Mouse (Mus musculus) cerebellum, adult 2 months (tissue): ENCODE measurements at regions not wholly inside any gene's neighbourhood (a gene's known extent, or its start where the extent isn't known, plus 50 kb on each side); places are given as distances from the start of the nearest gene placed in this dataset.

ENCODE experiments used
- DNase-seq, 2 experiments: peaks; one replicate each; pipeline ENCODE4 v3.0.0; 2021
- H3K27ac ChIP-seq: fragments of 200-500 bp; 2 replicates; pipeline ENCODE4 v1.5.1; 2012; ENCODE audit warnings: low read length, control low read depth, inconsistent platforms; ENCODE audit not compliant: insufficient read depth
- H3K27me3 ChIP-seq: fragments of 200-500 bp; 2 replicates; pipeline ENCODE4 v1.6.1; 2012; ENCODE audit warnings: inconsistent platforms, mild to moderate bottlenecking, low read length, moderate library complexity; ENCODE audit not compliant: control insufficient read depth, insufficient read depth
- H3K4me1 ChIP-seq: fragments of 200-500 bp; 2 replicates; pipeline ENCODE4 v1.6.1; 2011; ENCODE audit warnings: low read length; ENCODE audit not compliant: control insufficient read depth, insufficient read depth
- H3K4me3 ChIP-seq: fragments of 200-500 bp; replicated peaks from 2 replicates; pipeline ENCODE3; 2011; ENCODE audit warnings: mild to moderate bottlenecking, low read depth, low read length, control low read depth; ENCODE audit not compliant: insufficient read depth
- CTCF ChIP-seq: fragments of 200-500 bp; IDR thresholded peaks from 2 replicates; pipeline ENCODE4 v1.5.1; 2011; ENCODE audit warnings: low read depth, mild to moderate bottlenecking, control low read depth, low read length, moderate library complexity, borderline replicate concordance; ENCODE audit not compliant: insufficient read depth
- POLR2A ChIP-seq: fragments of 200-500 bp; IDR thresholded peaks from 2 replicates; pipeline ENCODE4 v1.6.1; 2011; ENCODE audit warnings: low read length, control low read depth, borderline replicate concordance; ENCODE audit not compliant: insufficient read depth
- WGBS: fragments of 180-500 bp; shearing (Covaris S2); methylation state at CpG from one replicate; pipeline ENCODE4 v1.1.7; 2018; 5-methylcytosine and 5-hydroxymethylcytosine counted together

GRCm38 (mm10) chr2:9639262-9639661 is 241.8 kb upstream of the 4930412O13Rik start:
- Histone ChIP-seq H3K4me1 (no peaks in the 10 kb centered on the region), H3K27ac (no peak overlapping the region), H3K4me3 (no peak overlapping the region), H3K27me3 (no peaks in the 10 kb centered on the region)
- no peak for DNase-seq
- TF ChIP-seq POLR2A (no peak), CTCF (no peak)
- 71% methylated on average over 5 of the region's 5 CpGs for WGBS

- DNase-seq: no peak
- H3K27me3 ChIP-seq: no peaks in the 10 kb centered on the region
- H3K27ac ChIP-seq: no peak overlapping the region
- WGBS: 71% methylated on average over 7 of the region's 7 CpGs
- TF ChIP-seq CTCF (no peak), POLR2A (no peak)
- H3K4me1 ChIP-seq: no peaks in the 10 kb centered on the region
- no peak overlapping the region for H3K4me3 ChIP-seq
Observed at GRCm38 (mm10) chr2:9641629-9642028, 239.4 kb upstream of the 4930412O13Rik start.

DNA sequence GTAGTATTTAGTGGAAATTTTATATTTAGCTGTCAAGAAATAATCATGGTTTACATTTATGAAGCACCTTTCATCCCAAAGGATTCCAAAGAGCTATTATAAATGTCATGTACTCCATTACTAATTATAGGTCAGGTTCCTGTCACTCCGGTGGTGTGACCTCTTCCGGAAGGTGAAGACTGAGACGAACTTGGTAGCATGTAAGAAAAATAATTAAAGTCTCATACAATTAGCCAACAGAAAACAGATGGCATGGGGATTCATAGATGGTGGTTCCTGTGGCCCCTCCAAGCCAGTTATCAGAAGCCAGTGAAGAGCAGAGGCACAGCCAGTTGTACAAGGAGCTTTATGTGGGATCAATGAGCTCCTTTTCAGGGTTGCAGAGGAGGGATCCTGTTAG is 238.6 kb upstream of the 4930412O13Rik start:
- H3K27ac ChIP-seq: no peak overlapping the region
- no peak overlapping the region for H3K4me3 ChIP-seq
- DNase-seq: no peak
- no peaks in the 10 kb centered on the region for H3K27me3 ChIP-seq
- no peaks in the 10 kb centered on the region for H3K4me1 ChIP-seq
- no peak for TF ChIP-seq CTCF
- TF ChIP-seq POLR2A: no peak
- 55% methylated on average over 3 of the region's 3 CpGs for WGBS

DNA sequence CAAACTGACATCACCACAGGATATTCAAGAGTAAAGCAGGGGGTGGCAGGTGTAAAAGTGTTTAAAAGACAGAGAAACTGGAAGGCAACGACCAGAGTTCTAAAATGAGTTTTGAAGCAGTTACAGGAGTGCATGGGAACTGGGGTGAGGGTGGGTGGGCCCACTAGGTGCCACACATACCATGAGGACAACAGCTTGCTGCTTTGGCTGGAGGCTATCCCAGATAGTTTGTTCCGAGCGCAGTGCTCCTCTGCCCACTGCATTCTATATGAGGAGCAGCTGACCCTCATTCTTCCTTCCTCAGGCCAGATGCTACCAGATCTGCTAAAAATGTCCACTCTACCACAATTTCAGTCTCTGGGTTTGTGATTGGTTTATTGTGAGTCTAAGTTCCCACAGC is 234.6 kb upstream of the 4930412O13Rik start:
- Histone ChIP-seq H3K4me1 (no peaks in the 10 kb centered on the region), H3K27ac (no peak overlapping the region), H3K27me3 (no peaks in the 10 kb centered on the region), H3K4me3 (no peak overlapping the region)
- DNase-seq: no peak
- WGBS: 76% methylated on average over 3 of the region's 3 CpGs
- TF ChIP-seq POLR2A: no peak
- no peak for TF ChIP-seq CTCF

- no peak for DNase-seq
- no peak overlapping the region for H3K27ac ChIP-seq
- H3K4me1 ChIP-seq: no peaks in the 10 kb centered on the region
- H3K27me3 ChIP-seq: no peaks in the 10 kb centered on the region
- WGBS: 37% methylated on average over 4 of the region's 4 CpGs
- no peak overlapping the region for H3K4me3 ChIP-seq
- no peak for TF ChIP-seq CTCF
- no peak for TF ChIP-seq POLR2A
Observed at GRCm38 (mm10) chr2:9646963-9647362, 234.1 kb upstream of the 4930412O13Rik start.

DNA sequence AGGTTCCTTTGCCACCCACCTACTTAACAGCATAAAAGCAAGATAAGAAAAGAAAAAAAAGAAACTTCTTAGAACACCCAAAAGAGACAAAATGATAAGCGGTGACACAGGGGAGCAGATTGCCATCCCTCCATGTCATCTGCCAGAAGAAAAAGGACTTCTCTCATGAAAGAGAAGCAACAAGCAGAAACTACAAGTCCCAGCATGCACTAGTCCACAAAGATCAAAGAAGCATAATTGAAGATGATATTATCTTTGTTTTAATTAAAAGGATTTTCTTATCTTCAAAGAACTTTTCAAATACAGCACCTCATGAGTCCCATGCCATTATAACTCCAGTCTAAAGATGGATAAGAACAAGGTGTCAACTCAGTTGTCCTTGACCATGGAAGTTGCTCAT is 231.0 kb upstream of the 4930412O13Rik start:
- DNase-seq: no peak
- Histone ChIP-seq H3K4me1 (no peaks in the 10 kb centered on the region), H3K27me3 (no peaks in the 10 kb centered on the region), H3K27ac (no peak overlapping the region), H3K4me3 (no peak overlapping the region)
- WGBS: 95% methylated on average over 1 of the region's 1 CpGs
- no peak for TF ChIP-seq CTCF
- TF ChIP-seq POLR2A: no peak

GRCm38 (mm10) chr2:9658880-9659279 is 222.2 kb upstream of the 4930412O13Rik start:
- Histone ChIP-seq H3K27me3 (no peaks in the 10 kb centered on the region; the same call in 1 of the 2 replicates), H3K27ac (no peak overlapping the region), H3K4me1 (no peaks in the 10 kb centered on the region), H3K4me3 (no peak overlapping the region)
- WGBS: 93% methylated on average over 4 of the region's 4 CpGs
- DNase-seq: no peak
- no peak for TF ChIP-seq POLR2A
- no peak for TF ChIP-seq CTCF

GRCm38 (mm10) chr2:9669621-9670020 is 211.4 kb upstream of the 4930412O13Rik start:
- no peak for TF ChIP-seq CTCF
- TF ChIP-seq POLR2A: no peak
- Histone ChIP-seq H3K27me3 (no peaks in the 10 kb centered on the region), H3K4me3 (no peak overlapping the region), H3K27ac (no peak overlapping the region), H3K4me1 (no peaks in the 10 kb centered on the region)
- 74% methylated on average over 4 of the region's 4 CpGs for WGBS
- DNase-seq: no peak
